Mouse (Mus musculus) liver, adult 2 months (tissue): ENCODE measurements at regions not wholly inside any gene's neighbourhood (a gene's known extent, or its start where the extent isn't known, plus 50 kb on each side); places are given as distances from the start of the nearest gene placed in this dataset.

Experiments used
- CTCF ChIP-seq: fragments of 200-500 bp; IDR thresholded peaks from 2 replicates; pipeline ENCODE4 v1.5.1; 2011; ENCODE audit warnings: low read depth, low read length, control low read depth
- POLR2A ChIP-seq: fragments of 200-500 bp; IDR thresholded peaks from 2 replicates; pipeline ENCODE4 v1.6.1; 2011; ENCODE audit warnings: low read length, control low read depth; ENCODE audit not compliant: insufficient read depth; ENCODE audit errors: extremely low read depth

DNA sequence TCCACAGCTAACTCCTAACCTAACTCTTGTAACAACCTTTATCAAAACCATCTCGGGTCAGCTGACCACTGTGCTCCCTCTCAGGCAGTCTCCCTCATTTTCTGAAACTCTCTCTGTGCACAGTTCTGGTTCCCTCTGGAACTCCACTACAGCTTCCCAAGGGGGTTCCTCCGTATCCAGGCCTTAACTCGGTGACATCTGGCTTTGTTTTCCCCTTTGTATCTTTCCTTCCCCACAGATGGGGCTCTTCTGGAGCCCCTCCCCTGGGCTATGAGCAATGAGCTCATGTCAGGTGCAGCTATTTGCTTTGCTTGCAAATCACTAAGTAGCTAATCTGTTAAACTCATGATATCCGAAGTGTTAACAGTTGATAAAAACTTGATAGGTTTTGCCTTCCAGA, 535.6 kb downstream of the Slc4a3 start:
- TF ChIP-seq POLR2A, result no peak
- no peak for TF ChIP-seq CTCF
